Mouse (Mus musculus) liver, embryonic 11.5 days (tissue): ENCODE measurements around the gene Mphosph8. TPM values are rescaled to one million over a fixed set of nuclear protein-coding genes. Genes with fewer than 3 reads are reported as not detected.

Source experiments
- ATAC-seq: fragments of 200-750 bp; cut with Nextera tagmentation; replicated peaks from 2 replicates; pipeline ENCODE4 v1.8.0; 2017; ENCODE audit warnings: moderate number of reproducible peaks, mild to moderate bottlenecking, moderate TSS enrichment, moderate library complexity; ENCODE audit not compliant: low FRiP score
- DNase-seq: peaks from one replicate; pipeline ENCODE4 v3.0.0-alpha.2; 2017; ENCODE audit warnings: low spot score
- H3K27ac ChIP-seq: fragments of 300-500 bp; sonication (generic); 2 replicates; pipeline ENCODE4 v1.5.1; 2014; ENCODE audit warnings: mild to moderate bottlenecking, low read depth, low read length, control low read depth
- H3K27me3 ChIP-seq: fragments of 300-500 bp; sonication (generic); replicated peaks from 2 replicates; pipeline ENCODE4 v1.6.1; 2014; ENCODE audit warnings: low read length, mixed read lengths; ENCODE audit not compliant: control insufficient read depth, insufficient read depth
- H3K36me3 ChIP-seq: fragments of 300-500 bp; sonication (generic); 2 replicates; pipeline ENCODE4 v1.6.1; 2014; ENCODE audit warnings: mild to moderate bottlenecking, low read length, moderate library complexity, mixed read lengths; ENCODE audit not compliant: control insufficient read depth, insufficient read depth
- H3K4me1 ChIP-seq: fragments of 300-500 bp; sonication (generic); replicated peaks from 2 replicates; pipeline ENCODE4 v1.6.1; 2014; ENCODE audit warnings: low read length, mixed read lengths; ENCODE audit not compliant: control insufficient read depth, insufficient read depth
- H3K4me2 ChIP-seq: fragments of 300-500 bp; sonication (generic); 2 replicates; pipeline ENCODE4 v1.6.1; 2014; ENCODE audit warnings: mild to moderate bottlenecking, control low read depth, moderate library complexity
- H3K4me3 ChIP-seq: fragments of 300-500 bp; sonication (generic); 2 replicates; pipeline ENCODE4 v1.5.1; 2014; ENCODE audit warnings: low read depth, low read length, control low read depth
- H3K9ac ChIP-seq: fragments of 300-500 bp; sonication (generic); 2 replicates; pipeline ENCODE4 v1.6.1; 2014; ENCODE audit warnings: low read depth, low read length, control low read depth
- H3K9me3 ChIP-seq: fragments of 300-500 bp; sonication (generic); 2 replicates; pipeline ENCODE4 v1.6.1; 2016; ENCODE audit warnings: low read length, inconsistent platforms, mixed read lengths; ENCODE audit not compliant: control insufficient read depth
- WGBS: fragments of 180-500 bp; shearing (Covaris S2); extraction: QIAGEN DNeasy Blood & Tissue Kit; methylation state at CpG from one replicate; pipeline ENCODE4 v1.1.7; 2014; 5-methylcytosine and 5-hydroxymethylcytosine counted together
- polyA plus RNA-seq: library from polyadenylated mRNA; unstranded; fragments of >200 nt; fragmentation: Nextera tagmentation; extraction: Ambion mirVana; gene quantifications from 2 replicates; pipeline ENCODE4 v1.2.1, GENCODE M21; 2014

Gene Mphosph8
- polyA plus RNA-seq, 1 experiment from 2014 or later: 30.9 TPM

DNA sequence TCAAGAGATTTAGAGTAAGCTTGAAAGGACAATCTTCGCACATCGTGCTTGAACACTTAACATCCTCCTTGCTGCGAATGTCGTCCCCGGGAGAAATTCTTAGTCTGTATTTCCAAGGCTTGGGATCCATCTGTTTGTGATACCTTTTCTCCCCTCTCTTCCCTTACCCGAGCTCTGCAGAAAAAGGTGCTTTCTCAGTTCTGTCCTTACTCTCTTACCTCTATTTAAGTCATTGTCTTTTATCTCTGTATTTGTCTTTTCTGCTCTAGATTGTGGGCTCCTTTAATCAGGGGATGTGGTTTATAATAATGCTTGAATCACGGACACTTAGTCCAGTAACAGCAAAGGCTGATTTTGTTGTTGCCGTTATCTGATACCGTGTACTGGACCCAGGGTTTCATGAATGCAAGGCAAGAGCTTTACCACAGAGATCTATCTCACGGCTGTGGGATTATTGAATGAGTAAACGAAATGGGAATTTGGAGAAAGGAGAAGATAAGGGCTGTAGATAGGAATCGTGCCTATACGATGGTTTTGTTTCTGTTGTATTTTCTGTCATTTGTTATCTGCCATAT lies 1.1 kb downstream of the Mphosph8 start:
- DNase-seq: no peak
- WGBS: 1% methylated on average over 13 of the region's 13 CpGs
- H3K9ac ChIP-seq: peak overlapping the region; percentile 93
- no peaks in the 10 kb centered on the region for H3K27me3 ChIP-seq
- peak overlapping the region; percentile 94 for H3K4me3 ChIP-seq
- no peak overlapping the region; the same call in 1 of the 2 replicates for H3K27ac ChIP-seq
- H3K9me3 ChIP-seq: no peaks in the 10 kb centered on the region
- no peak for ATAC-seq
- H3K4me1 ChIP-seq: peaks cover 9% of the 10 kb centered on the region
- H3K4me2 ChIP-seq: peak overlapping the region; percentile 93
- 0 out of 2 replicates have a peak, but pooled peaks cover 7% of the 10 kb centered on the region for H3K36me3 ChIP-seq

GRCm38 (mm10) chr14:56685426-56685825 lies 17.4 kb downstream of the Mphosph8 start:
- Histone ChIP-seq H3K9ac (no peak overlapping the region), H3K4me3 (no peak overlapping the region), H3K27me3 (no peaks in the 10 kb centered on the region), H3K36me3 (peaks cover 25% of the 10 kb centered on the region), H3K4me2 (no peak overlapping the region), H3K9me3 (no peaks in the 10 kb centered on the region), H3K27ac (no peak overlapping the region), H3K4me1 (no peaks in the 10 kb centered on the region)
- DNase-seq (no peak), ATAC-seq (no peak)
- 64% methylated on average over 1 of the region's 1 CpGs for WGBS

- Histone ChIP-seq H3K27me3 (no peaks in the 10 kb centered on the region), H3K36me3 (peaks cover 40% of the 10 kb centered on the region), H3K4me1 (no peaks in the 10 kb centered on the region), H3K9me3 (no peaks in the 10 kb centered on the region), H3K27ac (no peak overlapping the region), H3K4me2 (no peak overlapping the region), H3K4me3 (no peak overlapping the region), H3K9ac (no peak overlapping the region)
- ATAC-seq (no peak), DNase-seq (no peak)
- 83% methylated on average over 1 of the region's 1 CpGs for WGBS
Measured at GRCm38 (mm10) chr14:56689116-56689515, 21.1 kb downstream of the Mphosph8 start.

DNA sequence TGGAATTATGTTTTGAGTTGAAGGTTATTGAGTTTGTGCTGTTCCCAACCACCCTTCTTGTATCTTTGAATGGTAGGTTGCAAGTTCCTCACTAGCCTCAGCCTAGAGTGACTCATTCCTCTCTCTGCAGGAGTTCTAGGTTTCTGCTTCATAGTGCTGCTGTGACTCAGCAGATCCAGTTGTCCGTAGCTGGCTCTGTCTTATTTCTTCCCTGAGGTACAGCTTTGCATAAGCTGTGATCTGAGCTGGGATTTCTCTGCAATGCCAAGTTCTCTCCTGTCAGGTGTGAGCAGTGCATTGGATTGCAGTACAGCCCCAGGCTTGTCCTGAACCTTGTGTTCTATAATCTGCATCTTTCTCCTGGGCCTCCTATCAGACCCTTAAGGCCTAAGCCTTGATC lies 21.7 kb downstream of the Mphosph8 start:
- no peak overlapping the region for H3K9ac ChIP-seq
- DNase-seq (no peak), ATAC-seq (no peak)
- no peak overlapping the region for H3K4me3 ChIP-seq
- peaks cover 46% of the 10 kb centered on the region for H3K36me3 ChIP-seq
- no peaks in the 10 kb centered on the region for H3K4me1 ChIP-seq
- H3K27ac ChIP-seq: no peak overlapping the region
- 68% methylated on average over 1 of the region's 1 CpGs for WGBS
- H3K4me2 ChIP-seq: no peak overlapping the region
- no peaks in the 10 kb centered on the region for H3K9me3 ChIP-seq
- no peaks in the 10 kb centered on the region for H3K27me3 ChIP-seq

DNA sequence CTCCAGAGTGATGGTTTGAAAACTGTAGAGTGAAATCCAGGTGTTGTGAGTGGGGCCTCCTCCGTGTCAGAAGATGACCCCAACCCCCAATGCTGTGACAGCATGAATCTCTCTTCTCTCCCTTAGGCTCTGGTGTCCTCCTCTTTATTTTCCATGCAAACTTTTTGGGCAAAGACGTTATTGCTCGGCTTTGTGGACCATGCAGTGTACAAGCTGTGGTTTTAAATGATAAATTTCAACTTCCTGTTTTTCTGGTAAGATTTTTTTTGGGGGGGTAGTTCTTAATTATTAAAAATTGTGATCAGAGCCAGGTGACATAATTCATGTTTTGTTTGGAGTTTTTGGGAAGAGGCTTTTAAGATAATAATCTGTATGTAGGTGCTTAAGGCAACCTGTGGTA lies 27.4 kb downstream of the Mphosph8 start:
- Histone ChIP-seq H3K4me2 (no peak overlapping the region), H3K36me3 (peaks cover 37% of the 10 kb centered on the region), H3K4me1 (no peaks in the 10 kb centered on the region), H3K9ac (no peak overlapping the region), H3K27me3 (no peaks in the 10 kb centered on the region), H3K9me3 (no peaks in the 10 kb centered on the region), H3K27ac (no peak overlapping the region), H3K4me3 (no peak overlapping the region)
- ATAC-seq: no peak
- 69% methylated on average over 3 of the region's 3 CpGs for WGBS
- no peak for DNase-seq

DNA sequence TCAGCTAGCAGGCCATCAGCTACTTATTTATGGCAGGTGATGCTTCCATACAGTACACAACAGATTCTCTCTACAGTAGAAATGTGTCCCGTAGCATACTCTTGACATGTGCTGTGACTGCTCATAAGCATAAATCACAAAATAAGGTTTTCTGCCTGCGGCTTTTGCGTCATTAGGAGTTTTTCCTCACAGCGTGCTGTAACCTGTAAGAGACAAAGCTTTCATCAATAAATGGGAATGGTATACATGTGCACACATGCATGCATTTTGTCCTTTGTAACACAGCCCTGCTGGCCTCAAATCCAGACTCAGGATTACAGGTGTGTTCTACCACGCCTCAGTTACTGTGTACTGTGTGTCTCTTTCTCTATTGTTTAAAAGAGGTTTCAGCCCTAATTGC lies 29.8 kb downstream of the Mphosph8 start:
- ATAC-seq: no peak
- H3K9ac ChIP-seq: no peak overlapping the region
- H3K36me3 ChIP-seq: peaks cover 28% of the 10 kb centered on the region

GRCm38 (mm10) chr14:56702644-56703043 lies 34.6 kb downstream of the Mphosph8 start:
- Histone ChIP-seq H3K27ac (no peak overlapping the region), H3K9ac (no peak overlapping the region)
- peak; percentile 80 for ATAC-seq

More for the DNA sequence above, 29.8 kb downstream of the Mphosph8 start:
- Histone ChIP-seq H3K4me2 (no peak overlapping the region), H3K9me3 (no peaks in the 10 kb centered on the region), H3K4me1 (no peaks in the 10 kb centered on the region), H3K27me3 (no peaks in the 10 kb centered on the region), H3K4me3 (no peak overlapping the region), H3K27ac (no peak overlapping the region)
- DNase-seq: no peak
- WGBS: 94% methylated on average over 5 of the region's 5 CpGs

GRCm38 (mm10) chr14:56705687-56706086 lies 37.6 kb downstream of the Mphosph8 start:
- no peak overlapping the region for H3K4me3 ChIP-seq
- 72% methylated on average over 4 of the region's 4 CpGs for WGBS
- no peaks in the 10 kb centered on the region for H3K9me3 ChIP-seq
- DNase-seq (no peak), ATAC-seq (no peak)
- no peak overlapping the region for H3K4me2 ChIP-seq
- no peaks in the 10 kb centered on the region for H3K27me3 ChIP-seq
- H3K4me1 ChIP-seq: peaks cover 10% of the 10 kb centered on the region; the same call in 1 of the 2 replicates
- no peak overlapping the region for H3K9ac ChIP-seq
- no peak overlapping the region for H3K27ac ChIP-seq
- 0 out of 2 replicates have a peak, but pooled peaks cover 2% of the 10 kb centered on the region for H3K36me3 ChIP-seq

More at GRCm38 (mm10) chr14:56702644-56703043, 34.6 kb downstream of the Mphosph8 start:
- WGBS: 68% methylated on average over 4 of the region's 4 CpGs
- H3K4me1 ChIP-seq: peaks cover 10% of the 10 kb centered on the region; the same call in 1 of the 2 replicates
- no peak for DNase-seq
- no peaks in the 10 kb centered on the region for H3K9me3 ChIP-seq
- H3K36me3 ChIP-seq: peaks cover 5% of the 10 kb centered on the region
- no peaks in the 10 kb centered on the region for H3K27me3 ChIP-seq
- H3K4me3 ChIP-seq: no peak overlapping the region
- no peak overlapping the region for H3K4me2 ChIP-seq

DNA sequence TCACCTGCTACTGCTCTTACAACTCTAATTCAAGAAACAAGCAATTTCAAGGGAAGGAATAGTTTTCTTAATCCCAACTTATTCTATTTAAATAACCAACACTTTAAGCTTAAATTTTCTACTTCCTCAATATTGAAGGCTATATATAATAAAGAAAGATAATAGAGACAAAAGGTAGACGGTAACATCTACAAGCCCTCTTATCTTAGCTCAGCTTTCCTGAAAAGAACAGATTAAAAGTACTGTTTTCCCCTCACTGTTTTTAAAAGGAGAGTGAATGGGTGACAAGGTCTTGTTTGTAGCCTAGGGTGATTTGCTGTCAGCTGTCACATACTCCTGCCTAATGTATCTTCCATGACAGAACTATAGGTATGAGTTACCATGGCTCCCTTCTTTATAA lies 58.4 kb downstream of the Mphosph8 start:
- H3K4me2 ChIP-seq: no peak overlapping the region
- 45% methylated on average over 1 of the region's 1 CpGs for WGBS

More for the DNA sequence above, 58.4 kb downstream of the Mphosph8 start:
- Histone ChIP-seq H3K9ac (no peak overlapping the region), H3K27me3 (no peaks in the 10 kb centered on the region), H3K4me3 (no peak overlapping the region), H3K4me1 (no peaks in the 10 kb centered on the region), H3K36me3 (0 out of 2 replicates have a peak, but pooled peaks cover 2% of the 10 kb centered on the region), H3K9me3 (no peaks in the 10 kb centered on the region), H3K27ac (no peak overlapping the region)
- DNase-seq (no peak), ATAC-seq (no peak)
